Mouse (Mus musculus): Measurements from ENCODE around the gene St3gal3. TPM values are rescaled to one million over a fixed set of nuclear protein-coding genes. Genes with fewer than 3 reads are reported as not detected.
A peak's percentile ranks its signal among the peaks of the same experiment; 100 is the strongest.

Gene St3gal3
- polyA plus RNA-seq (2016; fragmentation: Nextera tagmentation; extraction: Ambion mirVana), result 5.8 and 5.9 TPM in 2 replicates

GRCm38 (mm10) chr4:118134485-118135365 lies at the start of gene St3gal3:
Gene St3gal3 (minus strand): TSS chr4:118134914.
- peaks cover 44% of the 10 kb centered on the region for H3K36me3 ChIP-seq (replicated peaks)
- H3K27ac ChIP-seq, result peak within 1 kb of the TSS; percentile 95
- H3K4me3 ChIP-seq, result peak within 1 kb of the TSS; percentile 96
- under 1% methylated on average over 82 of the region's 84 CpGs for WGBS
- peak; percentile 97 for DNase-seq (ENCODE audit: extremely low spot score, low spot score)
- no peaks in the 10 kb centered on the region for H3K27me3 ChIP-seq (ENCODE audit: poor library complexity, severe bottlenecking)
- peaks cover 25% of the 10 kb centered on the region for H3K4me1 ChIP-seq
- H3K9me3 ChIP-seq, result no peaks in the 10 kb centered on the region

GRCm38 (mm10) chr4:118180301-118181080 lies 45.8 kb upstream of the St3gal3 start:
- 13% methylated on average over 17 of the region's 17 CpGs for WGBS
- H3K4me1 ChIP-seq, result peaks cover 19% of the 10 kb centered on the region
- H3K27ac ChIP-seq, result peak overlapping the region; percentile 95
- H3K27me3 ChIP-seq (ENCODE audit: poor library complexity, severe bottlenecking), result no peaks in the 10 kb centered on the region
- H3K9me3 ChIP-seq, result no peaks in the 10 kb centered on the region
- DNase-seq (ENCODE audit: extremely low spot score, low spot score), result no peak
- H3K36me3 ChIP-seq (replicated peaks), result peaks cover 20% of the 10 kb centered on the region
- H3K4me3 ChIP-seq, result peak overlapping the region; percentile 71

- Histone ChIP-seq H3K4me1 (peaks cover 19% of the 10 kb centered on the region), H3K4me3 (peak within 1 kb of the TSS; percentile 71), H3K27me3 (ENCODE audit: poor library complexity, severe bottlenecking) (no peaks in the 10 kb centered on the region), H3K27ac (peak within 1 kb of the TSS; percentile 95), H3K36me3 (replicated peaks) (peaks cover 28% of the 10 kb centered on the region), H3K9me3 (no peaks in the 10 kb centered on the region)
- peak; percentile 92 for DNase-seq (ENCODE audit: extremely low spot score, low spot score)
- WGBS, result under 1% methylated on average over 38 of the region's 38 CpGs
Observed at GRCm38 (mm10) chr4:118179467-118180300, 45.0 kb upstream of the St3gal3 start, which contains the start of gene Kdm4a. Gene Kdm4a (minus strand): TSS chr4:118180043.

GRCm38 (mm10) chr4:118178952-118179466 lies 44.3 kb upstream of the St3gal3 start:
- no peak for DNase-seq (ENCODE audit: extremely low spot score, low spot score)
- Histone ChIP-seq H3K4me1 (peaks cover 19% of the 10 kb centered on the region), H3K4me3 (peak overlapping the region; percentile 71), H3K27me3 (ENCODE audit: poor library complexity, severe bottlenecking) (no peaks in the 10 kb centered on the region), H3K9me3 (no peaks in the 10 kb centered on the region), H3K27ac (peak overlapping the region; percentile 95), H3K36me3 (replicated peaks) (peaks cover 35% of the 10 kb centered on the region)
- WGBS, result 4% methylated on average over 12 of the region's 12 CpGs

GRCm38 (mm10) chr4:118172461-118172860 lies 37.7 kb upstream of the St3gal3 start:
- Histone ChIP-seq H3K4me3 (no peak overlapping the region), H3K27ac (no peak overlapping the region), H3K36me3 (replicated peaks) (peaks cover 100% of the 10 kb centered on the region), H3K4me1 (no peaks in the 10 kb centered on the region), H3K9me3 (no peaks in the 10 kb centered on the region), H3K27me3 (ENCODE audit: poor library complexity, severe bottlenecking) (no peaks in the 10 kb centered on the region)
- DNase-seq (ENCODE audit: extremely low spot score, low spot score), result no peak
- WGBS, result 94% methylated on average over 12 of the region's 12 CpGs

- Histone ChIP-seq H3K4me3 (no peak overlapping the region), H3K27me3 (ENCODE audit: poor library complexity, severe bottlenecking) (no peaks in the 10 kb centered on the region), H3K9me3 (no peaks in the 10 kb centered on the region), H3K36me3 (replicated peaks) (peaks cover 100% of the 10 kb centered on the region), H3K4me1 (no peaks in the 10 kb centered on the region), H3K27ac (no peak overlapping the region)
- DNase-seq (ENCODE audit: extremely low spot score, low spot score), result peak; percentile 26
- 86% methylated on average over 9 of the region's 9 CpGs for WGBS
Observed at GRCm38 (mm10) chr4:118171006-118171405, 36.3 kb upstream of the St3gal3 start.

GRCm38 (mm10) chr4:118162123-118162522 lies 27.4 kb upstream of the St3gal3 start:
- no peak overlapping the region for H3K27ac ChIP-seq
- WGBS, result 97% methylated on average over 12 of the region's 12 CpGs
- H3K9me3 ChIP-seq, result no peaks in the 10 kb centered on the region

GRCm38 (mm10) chr4:118157666-118158065 lies 23.0 kb upstream of the St3gal3 start:
- Histone ChIP-seq H3K4me3 (no peak overlapping the region), H3K36me3 (replicated peaks) (peaks cover 99% of the 10 kb centered on the region), H3K27me3 (ENCODE audit: poor library complexity, severe bottlenecking) (no peaks in the 10 kb centered on the region), H3K9me3 (no peaks in the 10 kb centered on the region), H3K27ac (no peak overlapping the region), H3K4me1 (no peaks in the 10 kb centered on the region)
- WGBS, result 94% methylated on average over 3 of the region's 3 CpGs
- no peak for DNase-seq (ENCODE audit: extremely low spot score, low spot score)

More at GRCm38 (mm10) chr4:118162123-118162522, 27.4 kb upstream of the St3gal3 start:
- Histone ChIP-seq H3K4me1 (no peaks in the 10 kb centered on the region), H3K27me3 (ENCODE audit: poor library complexity, severe bottlenecking) (no peaks in the 10 kb centered on the region), H3K4me3 (no peak overlapping the region), H3K36me3 (replicated peaks) (peaks cover 99% of the 10 kb centered on the region)
- DNase-seq (ENCODE audit: extremely low spot score, low spot score), result no peak

GRCm38 (mm10) chr4:118156559-118156958 lies 21.8 kb upstream of the St3gal3 start:
- 92% methylated on average over 15 of the region's 15 CpGs for WGBS
- Histone ChIP-seq H3K27me3 (ENCODE audit: poor library complexity, severe bottlenecking) (no peaks in the 10 kb centered on the region), H3K36me3 (replicated peaks) (peaks cover 99% of the 10 kb centered on the region), H3K9me3 (no peaks in the 10 kb centered on the region), H3K4me3 (no peak overlapping the region), H3K27ac (no peak overlapping the region), H3K4me1 (no peaks in the 10 kb centered on the region)
- DNase-seq (ENCODE audit: extremely low spot score, low spot score), result no peak

GRCm38 (mm10) chr4:118154889-118155288 lies 20.2 kb upstream of the St3gal3 start:
- Histone ChIP-seq H3K4me1 (no peaks in the 10 kb centered on the region), H3K27ac (no peak overlapping the region), H3K36me3 (replicated peaks) (peaks cover 99% of the 10 kb centered on the region), H3K9me3 (no peaks in the 10 kb centered on the region), H3K4me3 (no peak overlapping the region), H3K27me3 (ENCODE audit: poor library complexity, severe bottlenecking) (no peaks in the 10 kb centered on the region)
- 96% methylated on average over 5 of the region's 5 CpGs for WGBS
- no peak for DNase-seq (ENCODE audit: extremely low spot score, low spot score)

GRCm38 (mm10) chr4:118152020-118152785 lies 17.5 kb upstream of the St3gal3 start:
- no peak for DNase-seq (ENCODE audit: extremely low spot score, low spot score)
- Histone ChIP-seq H3K4me3 (no peak overlapping the region), H3K4me1 (no peaks in the 10 kb centered on the region), H3K9me3 (no peaks in the 10 kb centered on the region), H3K27ac (no peak overlapping the region), H3K36me3 (replicated peaks) (peaks cover 99% of the 10 kb centered on the region), H3K27me3 (ENCODE audit: poor library complexity, severe bottlenecking) (no peaks in the 10 kb centered on the region)
- 95% methylated on average over 17 of the region's 17 CpGs for WGBS
